Comparison of ENCODE assay signal across 14 mouse cellular contexts in genomic region chr17:74920056-74920455, GRCm38 (mm10).
"Had no signal": no experiment of that assay in that cellular context is flagged by ENCODE, and none has a peak within 500 bp of the region (broad histone marks: within the 10 kb centered on the region; RNA-seq: fewer than 3 reads in every experiment).

No protein-coding gene starts in this region.

- ATAC-seq: intestine, embryonic 15.5 days had no signal

- DNase-seq: kidney, adult 18-20 months; layer of hippocampus, adult 9-11 months; liver, embryonic 13.5 days; lung, adult 2 months; lung, postnatal 14 days; lung, postnatal 4 days; midbrain, embryonic 14.5 days; thymus, adult 18-20 months; thymus, postnatal 36 days had no signal

- H3K9ac ChIP-seq: intestine, embryonic 15.5 days; limb, embryonic 15.5 days; liver, embryonic 13.5 days had no signal

- H3K27ac ChIP-seq: intestine, embryonic 15.5 days; kidney, postnatal 0 days; layer of hippocampus, adult 2 months; limb, embryonic 15.5 days; liver, embryonic 13.5 days had no signal

- H3K9me3 ChIP-seq: intestine, embryonic 15.5 days; liver, embryonic 13.5 days had no signal

- H3K4me2 ChIP-seq: intestine, embryonic 15.5 days; limb, embryonic 15.5 days; liver, embryonic 13.5 days; midbrain, embryonic 11.5 days had no signal

- H3K27me3 ChIP-seq: intestine, embryonic 15.5 days; limb, embryonic 15.5 days; liver, embryonic 13.5 days had no signal

- H3K4me3 ChIP-seq: intestine, embryonic 15.5 days; layer of hippocampus, adult 2 months; limb, embryonic 15.5 days; liver, embryonic 13.5 days had no signal

- H3K36me3 ChIP-seq: intestine, embryonic 15.5 days; limb, embryonic 15.5 days; liver, embryonic 13.5 days had no signal

- H3K4me1 ChIP-seq: liver, embryonic 13.5 days had no signal
